Mouse (Mus musculus): ENCODE measurements around the gene Sars2.

DNA sequence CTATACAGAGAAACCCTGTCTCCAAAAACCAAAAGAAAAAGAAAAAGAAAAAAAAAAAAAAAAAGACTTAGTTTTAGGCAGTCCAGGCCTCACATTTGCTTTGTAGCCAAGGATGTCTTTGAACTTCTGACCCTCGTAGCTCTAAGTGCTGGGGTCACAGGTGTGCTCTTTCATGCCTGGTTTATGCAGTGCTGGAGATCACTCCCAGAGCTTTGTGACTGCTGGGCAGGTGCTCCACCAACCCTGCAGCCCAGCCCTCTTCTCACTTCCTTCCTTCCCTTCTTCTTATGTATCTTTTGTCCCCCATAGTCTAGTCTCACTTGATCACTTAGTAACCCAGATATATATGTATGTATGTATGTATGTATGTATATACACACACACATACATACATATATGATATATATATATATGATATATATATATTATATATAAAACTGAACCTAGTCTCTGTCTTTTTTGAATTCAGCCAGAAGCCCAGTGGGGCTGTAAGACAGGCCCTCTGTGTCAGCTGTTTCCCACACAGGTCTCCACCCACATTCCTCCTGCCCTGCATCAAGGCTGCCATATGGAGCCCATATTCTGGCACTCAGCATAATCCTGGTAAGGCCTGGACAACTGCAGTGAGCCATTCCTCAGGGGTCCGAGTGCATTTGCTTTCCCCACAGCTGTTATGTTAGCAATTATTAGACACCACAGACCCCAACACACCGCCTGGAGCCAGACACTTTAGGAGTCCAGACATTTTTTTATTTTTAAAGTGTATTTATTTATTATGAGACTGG, 20.8 kb upstream of the Sars2 start:
- no peak for TF ChIP-seq CTCF (IDR thresholded peaks at IDR 0.05; ENCODE audit: extremely low read depth, insufficient read depth, insufficient read length, insufficient replicate concordance)
- TF ChIP-seq POLR2A (IDR thresholded peaks at IDR 0.05; ENCODE audit: low read depth, low read length) = no peak

All from spleen, adult 2 months (tissue).